Mouse (Mus musculus) forebrain, postnatal 0 days (tissue): ENCODE measurements around the gene Rpl18. TPM values are rescaled to one million over a fixed set of nuclear protein-coding genes. Genes with fewer than 3 reads are reported as not detected.

Experiments
- ATAC-seq: fragments of 200-750 bp; cut with Nextera tagmentation; 2 replicates; pipeline ENCODE4 v1.8.0; 2017; ENCODE audit warnings: mild to moderate bottlenecking, moderate library complexity
- DNase-seq: peaks from one replicate; pipeline ENCODE4 v3.0.0-alpha.2; 2015
- H3K27ac ChIP-seq: fragments of 300-500 bp; sonication (generic); 2 replicates; pipeline ENCODE4 v1.5.1; 2014; ENCODE audit warnings: low read depth, mild to moderate bottlenecking, antibody characterized with exemption, low read length, moderate library complexity, mixed read lengths
- H3K27me3 ChIP-seq: fragments of 300-500 bp; sonication (generic); 2 replicates; pipeline ENCODE4 v1.6.1; 2014; ENCODE audit warnings: mild to moderate bottlenecking, low read length, mixed read lengths; ENCODE audit not compliant: insufficient read depth
- H3K36me3 ChIP-seq: fragments of 300-500 bp; sonication (generic); 2 replicates; pipeline ENCODE4 v1.6.1; 2014; ENCODE audit warnings: mild to moderate bottlenecking, moderate library complexity; ENCODE audit not compliant: insufficient read depth
- H3K4me1 ChIP-seq: fragments of 300-500 bp; sonication (generic); 2 replicates; pipeline ENCODE4 v1.6.1; 2014; ENCODE audit warnings: antibody characterized with exemption; ENCODE audit not compliant: insufficient read depth
- H3K4me2 ChIP-seq: fragments of 300-500 bp; sonication (generic); 2 replicates; pipeline ENCODE4 v1.6.1; 2014; ENCODE audit warnings: low read depth, mild to moderate bottlenecking, moderate library complexity
- H3K4me3 ChIP-seq: fragments of 300-500 bp; sonication (generic); 2 replicates; pipeline ENCODE4 v1.5.1; 2014; ENCODE audit warnings: low read depth, low read length, mixed read lengths
- H3K9ac ChIP-seq: fragments of 300-500 bp; sonication (generic); 2 replicates; pipeline ENCODE4 v1.6.1; 2014; ENCODE audit warnings: mild to moderate bottlenecking
- H3K9me3 ChIP-seq: fragments of 300-500 bp; sonication (generic); 2 replicates; pipeline ENCODE4 v1.6.1; 2016; ENCODE audit warnings: low read length
- CTCF ChIP-seq: sonication (generic); IDR thresholded peaks from 2 replicates; pipeline ENCODE4 v1.5.1; 2016; ENCODE audit warnings: antibody characterized with exemption, control low read depth, low read depth
- WGBS: fragments of 180-500 bp; shearing (Covaris S2); extraction: QIAGEN DNeasy Blood & Tissue Kit; methylation state at CpG from one replicate; pipeline ENCODE4 v1.1.7; 2014; 5-methylcytosine and 5-hydroxymethylcytosine counted together
- polyA plus RNA-seq: library from polyadenylated mRNA; unstranded; fragments of >200 nt; fragmentation: Nextera tagmentation; extraction: Ambion mirVana; gene quantifications from 2 replicates; pipeline ENCODE4 v1.2.1, GENCODE M21; 2015
- total RNA-seq: library from RNA; depleted of rRNA; stranded (reverse); fragments of >200 nt; gene quantifications from 2 replicates; pipeline ENCODE4 v1.2.3, GENCODE M21; 2014

Rpl18 gene
- total and polyA plus RNA-seq, 2 experiments from 2014 or later: 517 to 891 TPM

DNA sequence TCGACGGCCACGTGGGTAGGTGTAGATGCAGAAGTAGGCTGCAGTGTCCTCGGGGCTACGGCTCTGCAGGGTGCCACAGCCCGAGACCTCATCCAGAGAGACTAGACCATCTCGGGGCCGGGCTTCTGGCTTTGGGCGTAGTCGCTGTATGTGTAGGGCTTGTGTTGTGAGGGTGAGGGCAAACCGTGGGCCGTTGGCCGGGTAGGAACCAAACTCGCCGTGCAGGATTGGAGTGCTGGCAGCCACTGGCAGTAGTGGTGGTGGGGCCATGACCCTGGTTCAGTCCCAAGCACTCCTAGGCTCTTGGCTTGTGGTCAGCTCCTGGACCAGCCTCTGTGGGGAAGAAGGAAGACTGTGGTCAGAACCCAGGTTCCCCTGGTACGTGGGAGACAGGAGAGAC, 1.9 kb upstream of the Rpl18 start:
- 91% methylated on average over 16 of the region's 16 CpGs for WGBS
- H3K36me3 ChIP-seq: peaks cover 35% of the 10 kb centered on the region
- no peak overlapping the region for H3K4me2 ChIP-seq
- ATAC-seq: no peak
- TF ChIP-seq CTCF: no peak
- no peak overlapping the region for H3K9ac ChIP-seq
- H3K9me3 ChIP-seq: no peaks in the 10 kb centered on the region
- no peak for DNase-seq
- H3K4me1 ChIP-seq: peaks cover 19% of the 10 kb centered on the region
- no peaks in the 10 kb centered on the region for H3K27me3 ChIP-seq
- H3K4me3 ChIP-seq: no peak overlapping the region
- H3K27ac ChIP-seq: no peak overlapping the region

DNA sequence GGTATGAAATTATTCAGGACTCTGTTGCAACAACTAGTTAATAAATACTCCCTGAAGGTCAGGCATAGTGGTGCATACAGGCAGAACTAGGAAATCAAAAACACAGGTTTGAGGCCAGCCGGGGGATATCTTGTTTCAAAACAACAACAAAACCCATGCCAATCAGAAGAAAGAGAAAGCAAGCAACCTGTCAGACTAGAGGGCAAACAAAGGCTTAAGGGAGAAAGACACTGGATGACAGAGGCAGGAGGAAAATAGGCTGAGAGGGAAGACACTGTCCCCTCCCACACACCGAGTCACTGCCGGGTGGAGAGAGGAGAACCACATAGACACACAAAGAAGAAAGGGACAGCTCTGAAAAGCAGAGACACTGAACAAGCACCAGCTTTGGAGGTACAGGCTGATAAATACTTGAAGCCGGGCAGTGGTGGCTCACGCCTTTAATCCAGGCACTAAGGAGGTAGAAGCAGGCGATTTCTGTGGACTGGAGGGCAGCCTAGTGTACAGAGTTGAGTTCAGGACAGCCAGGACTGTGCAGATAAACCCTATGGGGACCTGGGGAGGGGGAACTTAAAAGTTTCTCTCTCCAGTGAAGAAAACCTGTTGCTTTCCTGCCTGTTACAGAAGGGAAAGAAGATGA, 1.3 kb upstream of the Rpl18 start:
- peak overlapping the region; percentile 91 for H3K4me2 ChIP-seq
- DNase-seq: no peak
- H3K4me1 ChIP-seq: peaks cover 19% of the 10 kb centered on the region
- H3K36me3 ChIP-seq: peaks cover 35% of the 10 kb centered on the region
- peak overlapping the region; percentile 66 for H3K4me3 ChIP-seq
- no peak for ATAC-seq
- H3K27me3 ChIP-seq: no peaks in the 10 kb centered on the region
- no peak for TF ChIP-seq CTCF
- no peaks in the 10 kb centered on the region for H3K9me3 ChIP-seq
- H3K9ac ChIP-seq: peak overlapping the region; percentile 74
- H3K27ac ChIP-seq: no peak overlapping the region
- WGBS: 81% methylated on average over 6 of the region's 6 CpGs

DNA sequence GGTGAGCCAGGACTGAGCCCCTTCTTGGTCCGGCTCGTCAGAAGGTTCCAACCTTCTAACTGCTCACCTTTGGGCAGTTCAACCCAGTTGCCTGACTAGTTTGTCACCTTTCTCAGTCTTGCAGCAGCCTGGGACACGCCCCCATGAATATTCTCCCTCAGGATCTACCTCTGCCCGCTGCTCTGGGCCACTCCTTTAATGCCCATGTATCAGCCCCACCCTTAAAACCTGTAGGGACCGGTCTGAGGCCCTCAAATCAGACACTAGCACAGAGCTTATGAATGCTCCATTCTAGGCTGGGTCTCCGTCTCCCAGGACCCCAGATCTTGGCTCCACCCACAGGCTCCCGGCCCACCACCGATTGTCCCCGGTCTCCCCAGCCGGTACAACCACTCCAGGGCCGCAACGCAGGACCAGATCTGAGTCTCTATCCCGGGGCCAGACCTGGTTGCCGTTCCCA, 597 bp upstream of the Rpl18 start:
- TF ChIP-seq CTCF: no peak
- ATAC-seq: peak; percentile 21

DNA sequence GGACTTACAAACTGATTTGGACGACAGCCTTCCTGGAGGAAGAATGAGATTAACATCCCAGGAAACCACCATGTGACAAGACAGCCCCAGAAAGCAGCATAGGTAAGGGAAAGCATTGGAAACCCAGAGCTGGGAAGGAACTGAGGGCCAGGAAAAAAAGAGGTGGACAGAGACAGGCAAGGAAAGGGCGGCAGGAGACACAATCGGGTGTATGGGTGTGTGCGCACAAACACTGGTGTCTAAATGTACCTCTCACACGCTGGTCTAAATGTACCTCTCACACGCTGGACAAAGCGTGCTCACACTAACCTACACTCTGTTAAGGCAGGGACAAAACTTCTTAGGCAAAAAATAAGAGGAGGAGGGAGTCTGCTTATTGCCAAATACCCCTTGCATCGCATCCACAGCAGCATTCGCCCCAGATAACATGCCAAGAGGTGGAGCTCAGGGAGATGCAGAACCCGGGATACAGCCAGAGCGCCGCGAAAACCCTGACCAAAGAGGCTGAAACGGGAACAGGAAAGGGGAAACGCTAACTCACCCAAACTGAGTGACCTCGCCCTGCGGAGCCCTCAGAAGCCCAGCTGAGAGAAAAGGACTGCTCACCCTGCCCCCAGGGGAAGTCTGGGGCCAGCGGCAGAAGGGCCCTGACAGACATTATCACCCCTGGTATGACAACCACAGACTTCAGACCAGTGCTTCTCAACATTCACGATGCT, 643 bp downstream of the Rpl18 start:
- H3K27ac ChIP-seq: no peak overlapping the region; the same call in 1 of the 2 replicates
- peaks cover 19% of the 10 kb centered on the region for H3K4me1 ChIP-seq
- 81% methylated on average over 19 of the region's 19 CpGs for WGBS
- H3K9ac ChIP-seq: no peak overlapping the region
- H3K27me3 ChIP-seq: no peaks in the 10 kb centered on the region
- no peak for TF ChIP-seq CTCF
- H3K4me3 ChIP-seq: peak overlapping the region; percentile 66
- DNase-seq (no peak), ATAC-seq (no peak)
- H3K9me3 ChIP-seq: no peaks in the 10 kb centered on the region
- H3K4me2 ChIP-seq: peak overlapping the region; percentile 91
- peaks cover 37% of the 10 kb centered on the region for H3K36me3 ChIP-seq

More for the DNA sequence above, 597 bp upstream of the Rpl18 start:
- Histone ChIP-seq H3K36me3 (peaks cover 36% of the 10 kb centered on the region), H3K4me2 (peak overlapping the region; percentile 91), H3K9me3 (no peaks in the 10 kb centered on the region), H3K4me3 (peak overlapping the region; percentile 66), H3K27ac (peak overlapping the region; percentile 64), H3K27me3 (no peaks in the 10 kb centered on the region), H3K4me1 (peaks cover 19% of the 10 kb centered on the region), H3K9ac (peak overlapping the region; percentile 74)
- no peak for DNase-seq
- WGBS: 10% methylated on average over 14 of the region's 14 CpGs

DNA sequence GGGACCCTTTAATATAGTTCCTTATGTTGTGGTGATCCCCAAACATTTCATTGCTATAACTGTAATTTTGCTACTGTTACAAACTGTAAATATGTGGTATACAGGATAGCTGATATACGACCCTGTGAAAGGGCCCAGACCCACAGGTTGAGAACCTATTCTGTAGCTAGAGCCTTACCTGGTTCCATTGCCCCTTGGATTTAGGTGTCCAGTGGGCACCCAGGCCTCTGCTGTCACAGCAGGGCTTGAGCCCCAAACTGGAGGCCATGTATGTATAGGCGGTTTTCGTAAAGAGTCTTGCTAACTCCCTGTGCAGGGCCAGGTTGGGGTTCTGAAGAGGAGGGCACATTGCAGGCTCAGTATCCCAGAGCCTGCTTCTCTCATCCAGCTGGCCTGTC, 1.2 kb downstream of the Rpl18 start:
- Histone ChIP-seq H3K4me3 (no peak overlapping the region), H3K27ac (no peak overlapping the region), H3K9ac (no peak overlapping the region), H3K4me1 (peaks cover 19% of the 10 kb centered on the region), H3K36me3 (peaks cover 37% of the 10 kb centered on the region), H3K9me3 (no peaks in the 10 kb centered on the region), H3K27me3 (no peaks in the 10 kb centered on the region), H3K4me2 (peak overlapping the region; percentile 52; the same call in 1 of the 2 replicates)
- 91% methylated on average over 3 of the region's 3 CpGs for WGBS
- ATAC-seq: no peak
- TF ChIP-seq CTCF: no peak
- DNase-seq: no peak

DNA sequence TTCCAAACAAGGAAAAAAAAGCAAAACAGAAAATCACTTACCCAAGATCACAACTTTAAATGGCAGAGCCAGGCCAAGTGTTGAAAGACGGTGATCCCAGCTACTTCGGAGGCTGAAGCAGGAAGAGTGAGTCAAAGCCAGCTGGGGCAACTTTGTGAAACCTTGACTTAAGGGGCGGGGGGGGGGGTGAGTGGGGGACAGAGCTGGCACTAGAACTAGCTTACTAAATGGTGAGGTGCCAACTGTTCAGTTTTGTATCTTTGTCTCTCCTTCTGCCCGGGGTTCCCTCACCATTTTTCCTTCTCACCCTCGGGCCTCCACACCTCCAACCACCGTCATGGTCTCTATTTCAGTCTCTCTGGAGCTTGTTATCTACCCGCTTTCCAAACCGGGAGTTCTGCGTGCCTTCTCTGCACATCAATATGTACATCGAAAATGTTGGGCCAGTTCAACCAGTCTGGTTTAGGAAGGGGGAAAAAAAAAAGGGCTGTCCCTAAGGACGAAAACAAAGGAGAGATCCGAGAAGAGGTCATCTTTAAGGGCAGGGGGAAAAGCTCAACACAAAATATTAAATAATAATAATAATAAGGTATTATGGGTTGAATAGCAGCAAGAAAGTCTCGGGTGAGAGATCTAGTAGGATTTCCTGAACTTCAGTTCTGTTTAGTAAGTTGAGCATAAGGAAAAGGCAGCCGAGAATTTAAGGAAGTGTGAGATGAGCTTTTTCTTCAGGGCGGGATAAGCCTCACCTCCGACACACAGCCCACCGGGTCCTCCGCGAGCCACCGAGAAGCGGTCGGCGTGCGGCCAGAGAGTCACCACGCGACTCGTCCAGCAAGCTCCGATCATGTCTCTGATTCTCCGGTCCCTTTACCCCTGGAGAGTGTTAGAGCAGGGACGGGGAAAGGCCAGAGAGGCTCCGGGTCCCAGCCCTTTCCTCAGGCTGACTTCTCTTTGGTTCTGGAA, 2.0 kb downstream of the Rpl18 start:
- H3K4me3 ChIP-seq: peak overlapping the region; percentile 72
- H3K36me3 ChIP-seq: peaks cover 37% of the 10 kb centered on the region
- DNase-seq (no peak), ATAC-seq (no peak)
- H3K4me2 ChIP-seq: peak overlapping the region; percentile 52
- WGBS: 10% methylated on average over 31 of the region's 31 CpGs
- no peak for TF ChIP-seq CTCF
- H3K9me3 ChIP-seq: no peaks in the 10 kb centered on the region
- H3K27me3 ChIP-seq: no peaks in the 10 kb centered on the region
- peak overlapping the region; percentile 90 for H3K27ac ChIP-seq
- H3K4me1 ChIP-seq: peaks cover 19% of the 10 kb centered on the region
- peak overlapping the region; percentile 65 for H3K9ac ChIP-seq
